Mouse (Mus musculus): ENCODE measurements around the gene Bhlha9. TPM values are rescaled to one million over a fixed set of nuclear protein-coding genes. Genes with fewer than 3 reads are reported as not detected.

The Bhlha9 gene
- 0.49 TPM in 1 of 2 replicates, not detected in the other for polyA plus RNA-seq (2014; fragmentation: Nextera tagmentation; extraction: Ambion mirVana)

DNA sequence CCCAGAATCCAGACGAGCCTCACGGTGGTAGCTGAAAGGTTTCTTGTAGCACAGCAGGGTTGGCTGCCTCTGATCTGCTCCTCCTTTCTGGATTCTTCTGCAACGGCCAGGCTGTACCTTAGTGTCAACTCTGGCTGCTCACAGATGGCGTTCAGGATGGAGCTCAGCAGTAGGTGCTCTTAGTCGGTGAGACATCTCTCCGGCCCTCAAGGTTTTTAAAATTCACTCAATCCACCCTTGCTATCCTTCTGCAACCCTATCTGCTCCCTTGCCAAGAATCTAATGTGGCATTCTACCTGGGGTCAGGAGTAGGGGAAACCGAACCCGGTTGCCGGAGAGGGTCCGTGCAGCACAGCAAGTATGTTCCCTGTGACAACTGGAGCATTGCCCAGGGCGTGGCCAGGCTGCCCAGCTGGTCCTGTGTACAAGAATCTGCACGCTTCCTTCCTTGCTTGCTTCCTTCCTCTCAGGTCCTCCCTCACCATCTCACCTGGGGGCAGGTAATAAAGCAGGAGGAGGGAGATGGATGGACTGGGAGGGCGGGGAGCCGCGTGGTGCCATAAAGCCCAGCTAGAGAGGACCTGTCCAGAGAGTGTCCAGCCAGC lies at the start of gene Bhlha9:
Bhlha9 (plus strand) TSS at position 600 of the 605 bp plus-strand sequence.
- H3K4me3 ChIP-seq (ENCODE audit: low read length) = peak within 1 kb of the TSS; percentile 31
- H3K4me1 ChIP-seq (ENCODE audit: control insufficient read depth, insufficient read depth, low read length) = peaks cover 8% of the 10 kb centered on the region; the same call in 1 of the 2 replicates
- H3K27me3 ChIP-seq (ENCODE audit: control insufficient read depth, insufficient read depth, low read length) = peaks cover 51% of the 10 kb centered on the region
- peak within 1 kb of the TSS; percentile 45; the same call in 1 of the 2 replicates for H3K9ac ChIP-seq (ENCODE audit: low read depth, low read length)
- WGBS = 66% methylated on average over 15 of the region's 15 CpGs
- H3K9me3 ChIP-seq (ENCODE audit: control insufficient read depth, low read length) = no peaks in the 10 kb centered on the region
- ATAC-seq (ENCODE audit: low FRiP score, low TSS enrichment) = no peak
- no peaks in the 10 kb centered on the region for H3K36me3 ChIP-seq (ENCODE audit: control insufficient read depth, insufficient read depth, low read length)
- H3K4me2 ChIP-seq (replicated peaks; ENCODE audit: low read depth, low read length) = peak within 1 kb of the TSS; percentile 74
- no peak within 1 kb of the TSS for H3K27ac ChIP-seq (ENCODE audit: low read depth, low read length)

DNA sequence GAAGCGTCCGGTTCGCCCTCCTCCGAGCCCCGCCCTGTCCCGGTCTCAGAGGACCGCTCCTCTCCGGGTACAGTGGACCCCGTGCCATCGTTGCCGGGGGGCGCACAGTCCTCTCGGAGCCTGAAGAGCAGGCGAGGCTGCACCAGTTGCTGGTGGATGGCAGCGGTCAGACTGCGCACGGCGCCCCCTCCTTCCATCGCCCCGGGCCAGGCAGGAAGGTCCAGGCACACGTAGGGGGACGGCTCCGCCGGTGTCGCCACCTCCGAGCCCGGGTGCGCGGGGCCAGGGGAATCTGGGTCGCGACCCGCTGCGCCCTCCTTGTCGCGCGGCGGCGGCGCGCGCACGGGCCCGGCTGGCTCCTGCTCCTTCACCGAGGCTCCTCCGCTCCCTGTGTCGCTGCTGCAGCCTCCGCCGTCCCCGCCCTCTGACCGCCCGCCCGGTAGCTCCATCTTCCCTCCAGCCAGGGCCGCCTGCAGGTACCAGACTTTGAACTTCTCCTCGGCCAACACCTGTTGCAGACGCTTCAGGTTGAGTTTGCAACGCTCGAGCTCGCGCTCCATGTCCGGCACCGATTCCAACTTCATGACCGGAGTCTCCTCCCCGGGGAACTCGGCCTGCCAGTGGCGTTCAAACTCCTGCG lies 49.6 kb upstream of the Bhlha9 start:
- Histone ChIP-seq H3K9ac (ENCODE audit: low read depth, low read length) (peak overlapping the region; percentile 75), H3K4me3 (ENCODE audit: low read length) (peak overlapping the region; percentile 65), H3K27ac (ENCODE audit: low read depth, low read length) (peak overlapping the region; percentile 78), H3K4me2 (replicated peaks; ENCODE audit: low read depth, low read length) (peak overlapping the region; percentile 89), H3K4me1 (ENCODE audit: control insufficient read depth, insufficient read depth, low read length) (peaks cover 12% of the 10 kb centered on the region; the same call in 1 of the 2 replicates), H3K36me3 (ENCODE audit: control insufficient read depth, insufficient read depth, low read length) (no peaks in the 10 kb centered on the region), H3K27me3 (ENCODE audit: control insufficient read depth, insufficient read depth, low read length) (0 out of 2 replicates have a peak, but pooled peaks cover 5% of the 10 kb centered on the region), H3K9me3 (ENCODE audit: control insufficient read depth, low read length) (no peaks in the 10 kb centered on the region)
- peak; percentile 37; the same call in 1 of the 2 replicates for ATAC-seq (ENCODE audit: low FRiP score, low TSS enrichment)
- under 1% methylated on average over 55 of the region's 66 CpGs for WGBS

DNA sequence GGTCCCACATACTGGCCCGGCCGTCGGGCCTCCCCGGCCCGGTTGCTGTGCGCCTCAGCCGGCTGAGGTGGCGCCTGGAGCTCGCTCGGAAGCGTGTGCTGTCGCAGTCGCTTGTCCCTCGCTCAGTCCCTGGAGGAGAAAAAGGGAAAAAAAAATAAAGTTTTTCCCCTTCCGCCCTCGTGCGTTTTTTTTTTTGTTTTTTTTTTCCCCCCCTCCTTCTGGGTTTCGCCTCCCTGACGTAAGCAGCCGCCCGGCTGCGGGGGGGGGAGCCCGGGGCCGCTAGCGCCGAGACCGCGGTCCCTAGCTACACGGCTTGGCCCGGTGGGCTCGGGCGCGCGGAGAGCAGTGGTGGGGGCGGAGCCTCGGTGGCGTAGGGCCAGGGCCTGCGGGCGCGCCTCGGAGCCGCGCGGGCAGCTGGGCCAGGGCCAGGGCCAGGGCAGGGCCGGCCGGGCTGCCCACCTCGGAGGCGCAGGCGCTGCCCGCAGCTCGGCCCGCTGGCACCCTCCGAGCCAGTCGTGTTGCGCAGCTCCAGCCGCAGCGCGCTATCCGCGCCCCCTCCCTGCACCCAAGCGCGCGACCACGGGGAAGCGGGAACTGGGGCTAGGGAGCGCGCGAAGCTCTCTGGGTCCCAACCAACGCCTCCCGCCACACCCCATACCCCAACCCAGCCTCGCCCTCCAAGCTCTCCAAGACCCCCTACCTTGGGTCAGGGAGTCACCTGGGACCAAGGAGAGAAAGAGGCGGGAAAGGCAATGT lies 48.9 kb upstream of the Bhlha9 start:
- Histone ChIP-seq H3K9me3 (ENCODE audit: control insufficient read depth, low read length) (no peaks in the 10 kb centered on the region), H3K4me2 (replicated peaks; ENCODE audit: low read depth, low read length) (peak overlapping the region; percentile 89), H3K4me3 (ENCODE audit: low read length) (peak overlapping the region; percentile 65), H3K27ac (ENCODE audit: low read depth, low read length) (peak overlapping the region; percentile 78), H3K4me1 (ENCODE audit: control insufficient read depth, insufficient read depth, low read length) (peaks cover 12% of the 10 kb centered on the region; the same call in 1 of the 2 replicates), H3K27me3 (ENCODE audit: control insufficient read depth, insufficient read depth, low read length) (0 out of 2 replicates have a peak, but pooled peaks cover 5% of the 10 kb centered on the region), H3K9ac (ENCODE audit: low read depth, low read length) (peak overlapping the region; percentile 75), H3K36me3 (ENCODE audit: control insufficient read depth, insufficient read depth, low read length) (no peaks in the 10 kb centered on the region)
- peak; percentile 82 for ATAC-seq (ENCODE audit: low FRiP score, low TSS enrichment)
- WGBS = under 1% methylated on average over 60 of the region's 72 CpGs

GRCm38 (mm10) chr11:76624071-76624470 lies 48.2 kb upstream of the Bhlha9 start:
- Histone ChIP-seq H3K9ac (ENCODE audit: low read depth, low read length) (peak overlapping the region; percentile 75; the same call in 1 of the 2 replicates), H3K4me1 (ENCODE audit: control insufficient read depth, insufficient read depth, low read length) (peaks cover 12% of the 10 kb centered on the region; the same call in 1 of the 2 replicates), H3K36me3 (ENCODE audit: control insufficient read depth, insufficient read depth, low read length) (no peaks in the 10 kb centered on the region), H3K9me3 (ENCODE audit: control insufficient read depth, low read length) (no peaks in the 10 kb centered on the region), H3K4me3 (ENCODE audit: low read length) (peak overlapping the region; percentile 65; the same call in 1 of the 2 replicates), H3K4me2 (replicated peaks; ENCODE audit: low read depth, low read length) (peak overlapping the region; percentile 89), H3K27ac (ENCODE audit: low read depth, low read length) (no peak overlapping the region; the same call in 1 of the 2 replicates), H3K27me3 (ENCODE audit: control insufficient read depth, insufficient read depth, low read length) (0 out of 2 replicates have a peak, but pooled peaks cover 5% of the 10 kb centered on the region)
- ATAC-seq (ENCODE audit: low FRiP score, low TSS enrichment) = no peak
- WGBS = 31% methylated on average over 10 of the region's 10 CpGs

DNA sequence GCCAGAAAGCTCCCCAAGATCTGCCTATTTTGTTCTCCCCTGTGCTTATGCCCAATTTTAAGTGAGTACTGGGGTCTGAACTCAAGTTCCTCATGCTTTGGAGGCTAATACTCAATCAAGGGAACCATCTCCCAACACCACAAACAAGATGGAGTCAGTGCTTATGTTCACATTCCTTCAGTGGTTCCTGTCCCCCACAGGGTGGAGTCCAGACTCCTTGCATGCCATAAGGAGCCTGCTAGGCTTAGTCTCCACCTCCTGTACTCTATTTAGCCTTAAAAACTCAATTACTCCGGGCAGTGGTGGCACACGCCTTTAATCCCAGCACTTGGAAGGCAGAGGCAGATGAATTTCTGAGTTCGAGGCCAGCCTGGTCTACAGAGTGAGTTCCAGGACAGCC lies 47.4 kb upstream of the Bhlha9 start:
- no peak overlapping the region for H3K9ac ChIP-seq (ENCODE audit: low read depth, low read length)
- H3K36me3 ChIP-seq (ENCODE audit: control insufficient read depth, insufficient read depth, low read length) = no peaks in the 10 kb centered on the region
- H3K27me3 ChIP-seq (ENCODE audit: control insufficient read depth, insufficient read depth, low read length) = 0 out of 2 replicates have a peak, but pooled peaks cover 5% of the 10 kb centered on the region
- no peak overlapping the region for H3K27ac ChIP-seq (ENCODE audit: low read depth, low read length)
- H3K4me3 ChIP-seq (ENCODE audit: low read length) = no peak overlapping the region
- H3K9me3 ChIP-seq (ENCODE audit: control insufficient read depth, low read length) = no peaks in the 10 kb centered on the region
- no peak overlapping the region for H3K4me2 ChIP-seq (replicated peaks; ENCODE audit: low read depth, low read length)
- 82% methylated on average over 3 of the region's 3 CpGs for WGBS
- no peak for ATAC-seq (ENCODE audit: low FRiP score, low TSS enrichment)
- peaks cover 8% of the 10 kb centered on the region; the same call in 1 of the 2 replicates for H3K4me1 ChIP-seq (ENCODE audit: control insufficient read depth, insufficient read depth, low read length)

DNA sequence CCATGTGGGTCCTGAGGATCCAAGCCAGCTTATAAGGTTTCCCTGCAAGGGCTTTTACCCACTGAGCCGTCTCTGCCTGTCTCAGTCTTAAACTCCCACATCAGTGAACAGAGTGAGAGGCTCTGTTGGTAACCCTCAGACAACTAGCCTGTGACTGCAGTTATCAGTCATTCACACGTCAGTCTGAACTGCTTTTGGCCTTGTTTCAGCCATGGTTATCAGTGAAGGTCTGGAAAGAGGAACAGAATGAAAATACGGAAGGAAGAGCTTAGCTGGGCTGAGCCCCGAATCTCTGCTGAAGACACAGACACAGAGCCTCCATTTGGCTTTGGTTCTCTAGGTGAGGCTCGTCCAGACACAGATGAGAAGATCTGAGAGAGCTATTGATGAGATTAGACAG lies 43.7 kb upstream of the Bhlha9 start:
- H3K9me3 ChIP-seq (ENCODE audit: control insufficient read depth, low read length) = no peaks in the 10 kb centered on the region
- H3K4me3 ChIP-seq (ENCODE audit: low read length) = no peak overlapping the region
- WGBS = 61% methylated on average over 5 of the region's 5 CpGs
- H3K36me3 ChIP-seq (ENCODE audit: control insufficient read depth, insufficient read depth, low read length) = no peaks in the 10 kb centered on the region
- H3K9ac ChIP-seq (ENCODE audit: low read depth, low read length) = no peak overlapping the region
- ATAC-seq (ENCODE audit: low FRiP score, low TSS enrichment) = no peak
- no peaks in the 10 kb centered on the region for H3K27me3 ChIP-seq (ENCODE audit: control insufficient read depth, insufficient read depth, low read length)
- H3K27ac ChIP-seq (ENCODE audit: low read depth, low read length) = no peak overlapping the region
- H3K4me2 ChIP-seq (replicated peaks; ENCODE audit: low read depth, low read length) = no peak overlapping the region
- H3K4me1 ChIP-seq (ENCODE audit: control insufficient read depth, insufficient read depth, low read length) = peaks cover 4% of the 10 kb centered on the region; the same call in 1 of the 2 replicates

- H3K4me2 ChIP-seq (replicated peaks; ENCODE audit: low read depth, low read length) = no peak overlapping the region
- no peaks in the 10 kb centered on the region for H3K9me3 ChIP-seq (ENCODE audit: control insufficient read depth, low read length)
- no peaks in the 10 kb centered on the region for H3K27me3 ChIP-seq (ENCODE audit: control insufficient read depth, insufficient read depth, low read length)
- peak; percentile 82 for ATAC-seq (ENCODE audit: low FRiP score, low TSS enrichment)
- H3K27ac ChIP-seq (ENCODE audit: low read depth, low read length) = 0 out of 2 replicates have a peak overlapping the region, but pooled peaks have one; percentile 3
- no peak overlapping the region for H3K9ac ChIP-seq (ENCODE audit: low read depth, low read length)
- no peaks in the 10 kb centered on the region for H3K36me3 ChIP-seq (ENCODE audit: control insufficient read depth, insufficient read depth, low read length)
- H3K4me3 ChIP-seq (ENCODE audit: low read length) = no peak overlapping the region
- WGBS = 14% methylated on average over 2 of the region's 2 CpGs
- H3K4me1 ChIP-seq (ENCODE audit: control insufficient read depth, insufficient read depth, low read length) = no peaks in the 10 kb centered on the region
Observed at GRCm38 (mm10) chr11:76630023-76630422, 42.2 kb upstream of the Bhlha9 start.

DNA sequence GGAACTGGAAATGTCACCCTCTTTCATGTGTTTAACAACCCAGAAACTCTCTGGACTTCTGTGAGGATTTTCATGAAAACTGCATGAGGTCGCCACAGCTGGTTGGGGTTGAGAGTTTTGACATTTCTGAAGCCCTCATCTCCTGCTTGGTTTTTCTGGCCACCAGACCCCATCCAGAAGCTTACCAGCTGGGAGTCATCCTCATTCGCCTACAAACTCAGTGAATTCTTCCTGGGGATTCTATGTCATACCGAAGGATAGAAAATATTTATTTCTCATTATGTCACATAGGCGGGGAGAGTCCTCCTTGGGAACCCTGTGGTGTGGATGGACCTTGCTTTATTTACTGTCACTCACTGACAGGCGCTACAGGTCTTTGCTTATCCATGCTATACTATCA lies 41.8 kb upstream of the Bhlha9 start:
- Histone ChIP-seq H3K4me3 (ENCODE audit: low read length) (no peak overlapping the region), H3K36me3 (ENCODE audit: control insufficient read depth, insufficient read depth, low read length) (no peaks in the 10 kb centered on the region), H3K4me2 (replicated peaks; ENCODE audit: low read depth, low read length) (no peak overlapping the region), H3K9me3 (ENCODE audit: control insufficient read depth, low read length) (no peaks in the 10 kb centered on the region), H3K4me1 (ENCODE audit: control insufficient read depth, insufficient read depth, low read length) (no peaks in the 10 kb centered on the region), H3K9ac (ENCODE audit: low read depth, low read length) (no peak overlapping the region), H3K27me3 (ENCODE audit: control insufficient read depth, insufficient read depth, low read length) (no peaks in the 10 kb centered on the region), H3K27ac (ENCODE audit: low read depth, low read length) (no peak overlapping the region)
- WGBS = 63% methylated on average over 5 of the region's 5 CpGs
- ATAC-seq (ENCODE audit: low FRiP score, low TSS enrichment) = no peak
